Mouse (Mus musculus) liver, embryonic 11.5 days (tissue): ENCODE results near the gene Yipf3. TPM values are rescaled to one million over a fixed set of nuclear protein-coding genes. Genes with fewer than 3 reads are reported as not detected.

ENCODE experiments used
- ATAC-seq: fragments of 200-750 bp; cut with Nextera tagmentation; replicated peaks from 2 replicates; pipeline ENCODE4 v1.8.0; 2017; ENCODE audit warnings: moderate number of reproducible peaks, mild to moderate bottlenecking, moderate TSS enrichment, moderate library complexity; ENCODE audit not compliant: low FRiP score
- DNase-seq: peaks from one replicate; pipeline ENCODE4 v3.0.0-alpha.2; 2017; ENCODE audit warnings: low spot score
- H3K27ac ChIP-seq: fragments of 300-500 bp; sonication (generic); 2 replicates; pipeline ENCODE4 v1.5.1; 2014; ENCODE audit warnings: mild to moderate bottlenecking, low read depth, low read length, control low read depth
- H3K27me3 ChIP-seq: fragments of 300-500 bp; sonication (generic); replicated peaks from 2 replicates; pipeline ENCODE4 v1.6.1; 2014; ENCODE audit warnings: low read length, mixed read lengths; ENCODE audit not compliant: control insufficient read depth, insufficient read depth
- H3K36me3 ChIP-seq: fragments of 300-500 bp; sonication (generic); 2 replicates; pipeline ENCODE4 v1.6.1; 2014; ENCODE audit warnings: mild to moderate bottlenecking, low read length, moderate library complexity, mixed read lengths; ENCODE audit not compliant: control insufficient read depth, insufficient read depth
- H3K4me1 ChIP-seq: fragments of 300-500 bp; sonication (generic); replicated peaks from 2 replicates; pipeline ENCODE4 v1.6.1; 2014; ENCODE audit warnings: low read length, mixed read lengths; ENCODE audit not compliant: control insufficient read depth, insufficient read depth
- H3K4me2 ChIP-seq: fragments of 300-500 bp; sonication (generic); 2 replicates; pipeline ENCODE4 v1.6.1; 2014; ENCODE audit warnings: mild to moderate bottlenecking, control low read depth, moderate library complexity
- H3K4me3 ChIP-seq: fragments of 300-500 bp; sonication (generic); 2 replicates; pipeline ENCODE4 v1.5.1; 2014; ENCODE audit warnings: low read depth, low read length, control low read depth
- H3K9ac ChIP-seq: fragments of 300-500 bp; sonication (generic); 2 replicates; pipeline ENCODE4 v1.6.1; 2014; ENCODE audit warnings: low read depth, low read length, control low read depth
- H3K9me3 ChIP-seq: fragments of 300-500 bp; sonication (generic); 2 replicates; pipeline ENCODE4 v1.6.1; 2016; ENCODE audit warnings: low read length, inconsistent platforms, mixed read lengths; ENCODE audit not compliant: control insufficient read depth
- WGBS: fragments of 180-500 bp; shearing (Covaris S2); extraction: QIAGEN DNeasy Blood & Tissue Kit; methylation state at CpG from one replicate; pipeline ENCODE4 v1.1.7; 2014; 5-methylcytosine and 5-hydroxymethylcytosine counted together
- polyA plus RNA-seq: library from polyadenylated mRNA; unstranded; fragments of >200 nt; fragmentation: Nextera tagmentation; extraction: Ambion mirVana; gene quantifications from 2 replicates; pipeline ENCODE4 v1.2.1, GENCODE M21; 2014

The Yipf3 gene
- polyA plus RNA-seq, 1 experiment from 2014 or later = 65.6 TPM

DNA sequence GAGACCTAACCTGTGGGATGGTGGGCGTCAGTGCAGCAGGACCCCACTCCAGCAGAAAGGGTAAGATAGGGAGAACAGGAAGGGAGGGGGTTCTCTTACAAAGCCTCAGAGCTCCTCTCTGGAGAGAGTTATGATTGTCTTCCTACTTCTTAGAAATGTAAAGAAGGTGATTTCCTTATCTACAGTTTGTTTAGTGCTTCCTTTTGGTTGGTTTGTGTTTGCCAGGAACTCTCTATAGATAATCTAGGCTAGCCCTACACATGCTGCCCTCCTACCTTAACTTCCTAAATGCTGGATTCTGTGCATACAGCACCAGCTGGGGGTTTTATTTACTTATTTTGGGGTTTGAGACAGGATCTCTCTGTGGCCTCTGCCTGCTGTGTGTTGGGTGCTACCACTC is 11.8 kb upstream of the Yipf3 start:
- H3K4me1 ChIP-seq = peaks cover 5% of the 10 kb centered on the region; the same call in 1 of the 2 replicates
- no peaks in the 10 kb centered on the region for H3K9me3 ChIP-seq
- no peak overlapping the region for H3K4me3 ChIP-seq
- H3K4me2 ChIP-seq = no peak overlapping the region
- no peak for ATAC-seq
- no peak overlapping the region for H3K27ac ChIP-seq
- 73% methylated on average over 1 of the region's 1 CpGs for WGBS
- no peaks in the 10 kb centered on the region for H3K27me3 ChIP-seq
- no peak overlapping the region for H3K9ac ChIP-seq
- peaks cover 51% of the 10 kb centered on the region for H3K36me3 ChIP-seq
- no peak for DNase-seq

GRCm38 (mm10) chr17:46237079-46237478 is 10.8 kb upstream of the Yipf3 start:
- DNase-seq (no peak), ATAC-seq (peak; percentile 75)
- 68% methylated on average over 6 of the region's 6 CpGs for WGBS
- H3K4me1 ChIP-seq = peaks cover 5% of the 10 kb centered on the region; the same call in 1 of the 2 replicates
- H3K9ac ChIP-seq = no peak overlapping the region
- H3K36me3 ChIP-seq = peaks cover 54% of the 10 kb centered on the region
- H3K9me3 ChIP-seq = no peaks in the 10 kb centered on the region
- H3K27ac ChIP-seq = no peak overlapping the region
- H3K4me3 ChIP-seq = no peak overlapping the region
- no peak overlapping the region for H3K4me2 ChIP-seq
- H3K27me3 ChIP-seq = no peaks in the 10 kb centered on the region

DNA sequence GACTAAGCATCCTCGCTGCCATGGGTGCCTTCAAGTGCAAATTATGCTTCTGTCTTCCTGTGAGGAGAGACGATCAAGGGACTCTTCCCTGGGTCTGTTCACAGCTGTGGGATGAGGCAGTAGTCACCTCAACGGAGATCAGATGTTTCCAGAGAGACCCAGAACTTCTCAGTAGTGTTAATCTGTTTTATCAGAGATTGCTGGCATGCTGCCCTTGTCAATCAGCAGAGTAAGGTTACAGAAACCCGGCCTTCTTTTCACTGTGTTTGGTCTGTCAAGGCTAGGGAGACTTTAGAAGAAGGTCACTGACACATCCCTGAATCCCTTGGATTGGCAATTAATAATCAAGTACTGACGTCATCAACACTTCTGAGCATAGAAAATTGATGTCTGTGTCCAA is 10.4 kb upstream of the Yipf3 start:
- Histone ChIP-seq H3K36me3 (peaks cover 58% of the 10 kb centered on the region), H3K4me3 (no peak overlapping the region), H3K9ac (no peak overlapping the region), H3K4me2 (no peak overlapping the region), H3K9me3 (no peaks in the 10 kb centered on the region), H3K4me1 (peaks cover 5% of the 10 kb centered on the region; the same call in 1 of the 2 replicates), H3K27me3 (no peaks in the 10 kb centered on the region), H3K27ac (no peak overlapping the region)
- no peak for DNase-seq
- no peak; the same call in 1 of the 2 replicates for ATAC-seq
- 72% methylated on average over 5 of the region's 5 CpGs for WGBS

DNA sequence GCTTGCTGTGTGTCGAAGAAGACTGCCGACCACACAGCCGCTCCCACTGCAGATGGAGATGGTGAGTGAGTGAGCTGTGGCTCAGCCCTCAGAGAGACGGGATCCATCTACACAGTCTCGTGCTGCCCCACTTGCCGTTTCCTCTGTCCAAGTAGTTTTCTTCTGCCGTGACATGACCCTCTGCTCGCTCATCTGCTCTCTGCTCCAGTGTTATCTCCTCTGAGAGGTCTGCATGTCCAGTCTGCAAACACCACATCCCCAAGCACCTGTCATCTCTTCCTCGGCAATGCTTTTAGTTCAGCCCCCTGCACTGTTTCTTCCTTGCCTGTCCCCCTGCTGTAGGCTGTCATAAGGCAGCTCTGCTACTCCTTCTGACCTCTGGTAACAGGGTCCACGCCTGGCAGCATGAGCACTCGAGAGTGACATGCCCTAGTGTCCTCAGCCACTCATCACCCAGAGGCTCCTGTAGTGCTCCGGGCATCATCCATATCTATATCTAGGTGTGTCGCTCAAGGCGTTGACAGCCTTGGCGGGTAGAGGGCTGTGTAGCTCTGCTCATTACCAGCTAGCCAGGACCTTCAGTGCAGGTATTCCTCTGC is 8.3 kb upstream of the Yipf3 start:
- Histone ChIP-seq H3K4me1 (peaks cover 5% of the 10 kb centered on the region; the same call in 1 of the 2 replicates), H3K9me3 (no peaks in the 10 kb centered on the region), H3K27me3 (no peaks in the 10 kb centered on the region), H3K4me2 (no peak overlapping the region), H3K9ac (no peak overlapping the region), H3K36me3 (peaks cover 68% of the 10 kb centered on the region), H3K27ac (no peak overlapping the region), H3K4me3 (no peak overlapping the region)
- ATAC-seq (no peak), DNase-seq (no peak)
- 86% methylated on average over 15 of the region's 15 CpGs for WGBS

DNA sequence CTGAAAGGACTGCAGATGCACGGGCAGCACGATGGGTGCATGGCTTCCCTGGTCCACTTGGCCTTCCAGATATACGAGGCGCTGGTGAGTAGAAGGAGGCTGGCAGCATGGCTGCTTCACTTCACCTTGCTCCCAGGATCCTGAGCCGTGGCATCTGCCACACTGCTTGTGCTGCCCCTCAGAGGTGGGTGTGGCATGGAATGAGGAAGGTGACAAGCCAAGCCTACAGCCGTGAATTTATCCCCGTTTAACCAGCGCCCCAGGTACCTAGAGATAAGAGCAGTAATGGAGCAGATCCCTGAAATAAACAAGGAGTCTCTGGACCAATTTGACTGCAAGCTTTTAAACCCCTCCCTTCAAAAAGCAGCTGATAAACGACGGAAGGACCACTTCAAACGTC is 6.4 kb upstream of the Yipf3 start:
- Histone ChIP-seq H3K4me1 (peaks cover 4% of the 10 kb centered on the region; the same call in 1 of the 2 replicates), H3K9me3 (no peaks in the 10 kb centered on the region), H3K4me2 (no peak overlapping the region), H3K27me3 (no peaks in the 10 kb centered on the region), H3K9ac (no peak overlapping the region), H3K27ac (no peak overlapping the region), H3K4me3 (no peak overlapping the region), H3K36me3 (peaks cover 77% of the 10 kb centered on the region)
- no peak for DNase-seq
- ATAC-seq = no peak
- 75% methylated on average over 11 of the region's 11 CpGs for WGBS

GRCm38 (mm10) chr17:46242274-46242673 is 5.6 kb upstream of the Yipf3 start:
- Histone ChIP-seq H3K4me3 (no peak overlapping the region), H3K9me3 (no peaks in the 10 kb centered on the region), H3K9ac (no peak overlapping the region), H3K36me3 (peaks cover 72% of the 10 kb centered on the region), H3K4me2 (no peak overlapping the region), H3K27me3 (no peaks in the 10 kb centered on the region), H3K27ac (no peak overlapping the region), H3K4me1 (peaks cover 5% of the 10 kb centered on the region)
- DNase-seq (no peak), ATAC-seq (no peak)
- 87% methylated on average over 13 of the region's 13 CpGs for WGBS

DNA sequence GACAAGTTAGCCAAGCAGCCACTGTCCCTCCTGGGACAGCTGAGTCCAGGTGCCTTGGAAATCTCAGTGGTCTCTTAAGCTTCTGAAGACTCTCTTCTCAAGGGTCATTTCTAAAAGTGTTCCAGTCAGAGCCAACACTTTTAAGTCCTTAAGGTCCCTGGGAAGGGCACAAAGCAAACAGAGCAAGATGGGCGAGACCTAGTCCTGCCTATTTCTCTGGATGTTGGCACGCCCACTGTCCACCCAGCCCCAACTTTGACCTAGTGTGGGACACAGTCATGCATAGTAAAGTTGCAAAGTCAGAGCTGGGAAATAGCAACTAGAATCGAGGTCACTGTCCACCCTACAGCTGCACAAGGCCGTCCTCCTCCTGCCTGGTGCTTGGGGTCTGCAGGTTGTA is 4.9 kb upstream of the Yipf3 start:
- DNase-seq = no peak
- no peaks in the 10 kb centered on the region for H3K27me3 ChIP-seq

GRCm38 (mm10) chr17:46243624-46244023 is 4.3 kb upstream of the Yipf3 start:
- ATAC-seq = no peak
- Histone ChIP-seq H3K27me3 (no peaks in the 10 kb centered on the region), H3K4me3 (no peak overlapping the region), H3K9ac (no peak overlapping the region), H3K4me2 (no peak overlapping the region), H3K4me1 (peaks cover 7% of the 10 kb centered on the region), H3K27ac (no peak overlapping the region; the same call in 1 of the 2 replicates), H3K36me3 (peaks cover 65% of the 10 kb centered on the region), H3K9me3 (no peaks in the 10 kb centered on the region)
- WGBS = 85% methylated on average over 2 of the region's 2 CpGs
- DNase-seq = no peak

More for the DNA sequence above, 4.9 kb upstream of the Yipf3 start:
- Histone ChIP-seq H3K4me3 (no peak overlapping the region), H3K4me2 (no peak overlapping the region), H3K36me3 (peaks cover 70% of the 10 kb centered on the region), H3K27ac (no peak overlapping the region), H3K4me1 (peaks cover 5% of the 10 kb centered on the region), H3K9me3 (no peaks in the 10 kb centered on the region), H3K9ac (no peak overlapping the region)
- WGBS = 87% methylated on average over 4 of the region's 4 CpGs
- no peak for ATAC-seq

DNA sequence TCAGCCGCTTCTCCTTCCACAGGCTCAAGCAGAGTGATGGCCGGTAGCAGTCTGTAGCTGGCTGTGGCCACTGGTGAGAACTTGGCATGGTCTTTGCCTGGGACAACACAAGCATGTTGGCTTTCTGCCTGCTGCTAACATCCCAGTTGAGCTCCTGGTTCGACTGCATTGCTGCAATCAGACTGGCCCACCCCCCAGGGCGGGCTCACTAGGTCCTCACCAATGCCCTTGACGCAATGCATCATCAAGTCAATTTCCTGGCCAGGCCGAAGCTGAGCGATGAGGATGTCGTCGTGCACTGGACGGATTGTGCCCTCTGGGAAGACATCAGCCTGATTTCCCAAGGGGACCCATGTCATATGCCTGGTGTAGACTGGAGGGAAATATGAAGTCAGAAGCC is 3.3 kb upstream of the Yipf3 start:
- Histone ChIP-seq H3K4me1 (peaks cover 16% of the 10 kb centered on the region), H3K9ac (no peak overlapping the region), H3K4me3 (no peak overlapping the region), H3K27me3 (no peaks in the 10 kb centered on the region), H3K36me3 (peaks cover 62% of the 10 kb centered on the region), H3K4me2 (no peak overlapping the region), H3K27ac (no peak overlapping the region), H3K9me3 (no peaks in the 10 kb centered on the region)
- DNase-seq (no peak), ATAC-seq (no peak)
- 80% methylated on average over 10 of the region's 10 CpGs for WGBS
